ENCODE assay signal across 8 mouse cellular contexts in the genomic region with DNA sequence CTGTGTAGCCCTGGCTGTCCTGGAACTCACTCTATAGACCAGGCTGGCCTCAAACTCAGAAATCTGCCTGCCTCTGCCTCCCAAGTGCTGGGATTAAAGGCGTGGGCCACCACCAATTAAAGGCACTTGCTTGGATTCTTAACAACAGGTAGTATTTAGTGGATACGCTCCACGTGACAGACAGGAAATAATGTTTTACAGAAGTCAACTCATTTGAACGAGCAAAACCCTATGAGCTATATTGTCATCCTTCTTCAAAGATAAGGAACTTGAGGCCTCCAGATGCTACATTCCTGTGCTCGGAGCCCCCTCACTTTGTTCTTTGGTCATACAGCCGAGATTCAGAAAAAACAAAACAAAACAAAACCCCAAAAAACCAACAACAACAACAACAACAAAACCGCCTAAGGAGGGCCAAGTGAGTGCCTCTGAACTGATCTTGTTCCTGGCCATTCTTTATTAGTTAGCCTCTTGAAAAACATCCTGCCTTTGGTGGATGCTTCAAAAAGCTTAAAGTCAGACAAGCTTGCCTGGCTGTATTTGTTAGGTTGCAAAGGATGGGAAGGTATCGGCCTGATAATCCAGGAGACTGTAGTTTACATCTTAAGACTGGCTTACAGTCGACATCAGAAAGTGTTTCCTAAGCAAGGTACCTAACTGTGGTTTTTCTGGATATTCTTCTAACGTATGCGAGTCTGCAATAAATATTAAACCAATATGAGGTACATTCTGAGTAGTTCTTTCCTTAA. TPM values are rescaled to one million over a fixed set of nuclear protein-coding genes. Genes with fewer than 3 reads are reported as not detected.
DNase-seq lines count a peak whose midpoint lies in the region; ATAC-seq and TF ChIP-seq lines count a peak whose summit lies in the region.

No protein-coding gene starts in this region.

- peak overlapping the region; percentile 96 for H3K27ac ChIP-seq in heart, embryonic 13.5 days (replicated peaks)
- no peak overlapping the region for H3K27ac ChIP-seq in ES-Bruce4 (ENCODE audit: insufficient read depth, low read length)
- peak overlapping the region; percentile 90; the same call in 1 of the 2 replicates for H3K27ac ChIP-seq in hindbrain, embryonic 12.5 days
- no peak overlapping the region; the same call in 1 of the 2 replicates for H3K27ac ChIP-seq in midbrain, embryonic 11.5 days (ENCODE audit: low read depth, low read length)

- H3K4me3 ChIP-seq in heart, embryonic 13.5 days, result peak overlapping the region; percentile 66
- peak overlapping the region; percentile 98; the same call in 1 of the 2 replicates for H3K4me3 ChIP-seq in ES-Bruce4 (ENCODE audit: low read depth, low read length)
- peak overlapping the region; percentile 64; the same call in 1 of the 2 replicates for H3K4me3 ChIP-seq in hindbrain, embryonic 12.5 days
- H3K4me3 ChIP-seq in midbrain, embryonic 11.5 days (ENCODE audit: low read depth, low read length), result peak overlapping the region; percentile 59; the same call in 1 of the 2 replicates

- no peak for TF ChIP-seq POLR2A in ES-Bruce4 (IDR thresholded peaks at IDR 0.05; ENCODE audit: insufficient read depth, low read length)

- no peaks in the 10 kb centered on the region for H3K27me3 ChIP-seq in heart, embryonic 13.5 days (replicated peaks)
- H3K27me3 ChIP-seq in ES-Bruce4 (ENCODE audit: control insufficient read depth, insufficient read depth, low read length, poor library complexity, severe bottlenecking), result no peaks in the 10 kb centered on the region
- H3K27me3 ChIP-seq in hindbrain, embryonic 12.5 days, result peaks cover 36% of the 10 kb centered on the region
- peaks cover 9% of the 10 kb centered on the region for H3K27me3 ChIP-seq in midbrain, embryonic 11.5 days (ENCODE audit: control insufficient read depth, insufficient read depth, low read length)

- peak overlapping the region; percentile 82 for H3K4me2 ChIP-seq in heart, embryonic 13.5 days
- peak overlapping the region; percentile 60 for H3K4me2 ChIP-seq in hindbrain, embryonic 12.5 days (replicated peaks)
- peak overlapping the region; percentile 71 for H3K4me2 ChIP-seq in midbrain, embryonic 11.5 days

- no peaks in the 10 kb centered on the region for H3K9me3 ChIP-seq in heart, embryonic 13.5 days
- H3K9me3 ChIP-seq in ES-Bruce4 (replicated peaks; ENCODE audit: control insufficient read depth, insufficient read depth, low read length, poor library complexity, severe bottlenecking), result no peaks in the 10 kb centered on the region
- no peaks in the 10 kb centered on the region for H3K9me3 ChIP-seq in hindbrain, embryonic 12.5 days (replicated peaks)
- H3K9me3 ChIP-seq in midbrain, embryonic 11.5 days (ENCODE audit: control insufficient read depth, low read length), result no peaks in the 10 kb centered on the region

- H3K9ac ChIP-seq in heart, embryonic 13.5 days, result peak overlapping the region; percentile 87
- peak overlapping the region; percentile 77 for H3K9ac ChIP-seq in ES-Bruce4 (ENCODE audit: low read depth, poor library complexity, severe bottlenecking)
- no peak overlapping the region for H3K9ac ChIP-seq in hindbrain, embryonic 12.5 days
- H3K9ac ChIP-seq in midbrain, embryonic 11.5 days (ENCODE audit: low read length), result 0 out of 2 replicates have a peak overlapping the region, but pooled peaks have one; percentile 14

- WGBS in heart, embryonic 13.5 days, result 41% methylated on average over 11 of the region's 11 CpGs
- WGBS in hindbrain, embryonic 12.5 days, result 52% methylated on average over 11 of the region's 11 CpGs
- 46% methylated on average over 11 of the region's 11 CpGs for WGBS in midbrain, embryonic 11.5 days

- no peaks in the 10 kb centered on the region for H3K36me3 ChIP-seq in heart, embryonic 13.5 days
- no peaks in the 10 kb centered on the region for H3K36me3 ChIP-seq in ES-Bruce4 (ENCODE audit: control insufficient read depth, insufficient read depth, low read length, poor library complexity, severe bottlenecking)
- H3K36me3 ChIP-seq in hindbrain, embryonic 12.5 days, result no peaks in the 10 kb centered on the region
- H3K36me3 ChIP-seq in midbrain, embryonic 11.5 days (ENCODE audit: control insufficient read depth, insufficient read depth, low read length), result no peaks in the 10 kb centered on the region

- peaks cover 28% of the 10 kb centered on the region for H3K4me1 ChIP-seq in heart, embryonic 13.5 days
- H3K4me1 ChIP-seq in ES-Bruce4 (ENCODE audit: control insufficient read depth, insufficient read depth, low read length), result peaks cover 3% of the 10 kb centered on the region
- peaks cover 13% of the 10 kb centered on the region for H3K4me1 ChIP-seq in hindbrain, embryonic 12.5 days
- H3K4me1 ChIP-seq in midbrain, embryonic 11.5 days (ENCODE audit: control insufficient read depth, insufficient read depth, low read length), result peaks cover 19% of the 10 kb centered on the region

- no peak for ATAC-seq in heart, embryonic 13.5 days (ENCODE audit: extremely low read depth, insufficient number of reproducible peaks, low FRiP score, low TSS enrichment)
- ATAC-seq in hindbrain, embryonic 12.5 days (ENCODE audit: low FRiP score), result no peak
- ATAC-seq in midbrain, embryonic 11.5 days (ENCODE audit: low FRiP score), result no peak

- no peak for DNase-seq in heart, adult 11 months
- DNase-seq in midbrain, embryonic 11.5 days (ENCODE audit: low spot score, missing footprints), result no peak
- no peak for DNase-seq in urinary bladder, postnatal 14 days (ENCODE audit: low spot score)
- no peak for DNase-seq in adrenal gland, postnatal 10 days
- no peak for DNase-seq in ovary, postnatal 14 days (ENCODE audit: low spot score)

- TF ChIP-seq CTCF in ES-Bruce4 (IDR thresholded peaks at IDR 0.05; ENCODE audit: low read depth, low read length), result no peak

- no peak for TF ChIP-seq EP300 in ES-Bruce4 (IDR thresholded peaks at IDR 0.05; ENCODE audit: insufficient read depth, low read depth, low read length)

RNA-seq across cellular contexts. Expression of gene Tmem164, which starts 1.5 kb away (rescaled TPM):
- polyA plus RNA-seq in heart, embryonic 13.5 days (2015; fragmentation: Nextera tagmentation; extraction: Ambion mirVana), result 48.3 and 52.9 TPM in 2 replicates
- 14.7 and 15.5 TPM in 2 replicates for polyA plus RNA-seq in ES-Bruce4 (2011; ENCODE audit: insufficient read depth, insufficient read length, low read depth, missing spikeins)
- polyA plus RNA-seq in hindbrain, embryonic 12.5 days (2016; fragmentation: Nextera tagmentation; extraction: Ambion mirVana), result 54.6 and 54.8 TPM in 2 replicates
- polyA plus RNA-seq in midbrain, embryonic 11.5 days (2014; fragmentation: Nextera tagmentation; extraction: Ambion mirVana), result 24.4 and 26.2 TPM in 2 replicates
- total RNA-seq in adrenal gland, postnatal 10 days (2021), result 10 to 100 TPM; 35.7 to 38.8 TPM

Comparison
In these comparisons a context has a peak if more than half of its experiments do, and no peak if none do; other contexts are left out.
1. H3K27ac ChIP-seq: peak in heart, embryonic 13.5 days (single experiment) and hindbrain, embryonic 12.5 days (single experiment); none in ES-Bruce4 (single experiment) and midbrain, embryonic 11.5 days (single experiment).
2. Peak in every context shown above with its lines, with median percentiles within 50 percentile points of each other: H3K4me2 ChIP-seq and H3K4me3 ChIP-seq.